Mouse (Mus musculus): Measurements from ENCODE around the gene Lef1.
A peak's percentile ranks its signal among the peaks of the same experiment; 100 is the strongest.

Gene Lef1

GRCm38 (mm10) chr3:131254991-131255390, 144.7 kb downstream of the Lef1 start:
- no peak for DNase-seq

GRCm38 (mm10) chr3:131255399-131255981, 145.2 kb downstream of the Lef1 start:
- DNase-seq: no peak

GRCm38 (mm10) chr3:131258921-131259320, 148.7 kb downstream of the Lef1 start:
- DNase-seq: no peak

DNA sequence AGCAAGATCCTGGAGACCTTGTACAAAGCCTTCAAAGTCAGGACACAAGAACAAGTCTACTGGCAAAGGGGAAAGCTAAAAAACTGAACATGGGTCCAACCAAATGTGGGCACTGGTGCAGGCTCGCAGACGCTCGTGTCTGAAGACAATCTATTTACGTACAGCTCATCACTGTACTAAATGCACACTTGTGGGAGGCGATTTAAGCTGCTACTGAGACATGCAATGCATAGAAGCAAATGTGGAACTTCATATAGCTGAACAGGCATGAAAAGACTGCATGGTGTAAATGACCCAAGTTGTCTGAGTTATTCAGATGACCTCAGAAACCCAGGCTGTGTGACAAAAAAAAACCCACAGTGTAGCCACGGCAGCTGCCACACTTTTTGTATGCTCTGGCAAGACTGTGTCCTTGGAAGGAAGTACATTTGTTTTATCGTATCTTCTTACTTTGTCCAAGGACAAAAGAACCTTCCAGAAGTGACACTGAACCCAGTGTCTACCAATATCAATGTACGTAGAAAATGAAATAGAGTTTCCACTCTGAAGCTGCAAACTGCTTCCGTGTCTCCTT, 149.2 kb downstream of the Lef1 start:
- DNase-seq: no peak

DNA sequence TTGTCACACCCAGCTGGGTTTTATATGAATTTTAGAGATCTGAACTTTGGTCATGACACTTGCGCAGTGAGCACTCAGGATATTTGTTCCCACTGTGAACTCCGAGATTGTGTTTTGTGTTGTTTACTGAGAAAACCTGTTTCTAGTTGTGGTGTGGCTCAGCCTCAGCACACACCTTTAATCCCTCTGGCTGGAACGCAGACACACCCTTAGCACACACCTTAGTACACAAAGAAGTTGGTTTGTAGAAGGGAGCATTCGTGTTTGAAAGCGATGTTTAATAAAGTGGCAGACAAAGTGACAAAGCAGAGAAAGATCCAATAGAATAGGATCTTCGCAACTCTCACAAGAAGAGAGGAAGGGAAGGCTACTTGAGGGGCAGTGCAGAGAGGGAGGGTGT, 150.1 kb downstream of the Lef1 start:
- no peak for DNase-seq

- DNase-seq: no peak
Observed at GRCm38 (mm10) chr3:131263766-131264486, 153.7 kb downstream of the Lef1 start.

DNA sequence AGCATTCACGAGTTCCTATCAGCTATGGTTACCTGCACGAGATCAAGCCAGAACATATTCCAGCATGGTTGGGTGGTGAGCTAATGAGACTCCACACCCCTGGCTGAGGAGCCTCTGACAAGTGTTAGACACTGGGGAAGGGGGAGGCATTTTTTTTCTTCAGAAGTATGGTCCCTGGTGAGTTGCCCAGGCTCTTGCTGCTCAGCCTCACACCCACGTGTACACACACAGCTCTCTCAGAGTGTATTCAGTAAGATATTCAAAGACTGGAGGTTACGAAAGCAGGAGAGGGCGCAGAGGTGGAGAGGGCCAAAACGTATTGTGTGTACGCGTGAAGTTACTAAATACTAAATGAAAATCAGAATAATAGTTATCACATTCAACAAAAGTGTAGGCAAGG, 155.2 kb downstream of the Lef1 start:
- DNase-seq: no peak

DNA sequence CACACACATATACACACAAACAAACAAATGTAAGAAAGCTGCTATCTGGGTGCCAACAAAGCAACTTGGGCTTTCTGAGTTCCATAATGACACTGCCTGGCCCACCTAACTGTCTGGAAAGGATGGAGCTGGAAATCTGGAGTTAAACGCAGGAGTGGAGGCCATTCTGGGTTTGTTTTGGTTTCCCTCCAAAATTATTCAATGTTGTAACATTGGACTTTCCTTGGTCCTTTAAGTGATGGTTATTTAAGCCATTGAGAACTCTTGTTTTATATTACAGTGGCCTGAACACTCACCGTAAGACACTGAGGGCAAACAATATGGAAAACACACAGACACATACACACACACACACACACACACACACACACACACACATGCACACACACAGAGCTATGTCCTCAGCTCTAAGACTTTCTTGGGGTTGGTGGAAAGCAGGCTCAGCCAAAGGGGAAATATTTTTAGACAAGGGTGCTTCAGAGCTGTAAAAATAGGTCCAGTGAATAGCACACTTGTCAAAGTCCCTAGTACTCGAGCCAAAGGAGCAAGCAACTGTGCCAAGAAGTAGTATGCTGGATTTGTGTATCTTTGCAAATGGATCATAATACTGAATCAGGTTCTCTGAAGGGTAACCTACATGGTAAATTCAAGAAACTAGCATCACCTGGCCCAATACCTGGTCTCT, 156.2 kb downstream of the Lef1 start:
- DNase-seq: no peak

DNA sequence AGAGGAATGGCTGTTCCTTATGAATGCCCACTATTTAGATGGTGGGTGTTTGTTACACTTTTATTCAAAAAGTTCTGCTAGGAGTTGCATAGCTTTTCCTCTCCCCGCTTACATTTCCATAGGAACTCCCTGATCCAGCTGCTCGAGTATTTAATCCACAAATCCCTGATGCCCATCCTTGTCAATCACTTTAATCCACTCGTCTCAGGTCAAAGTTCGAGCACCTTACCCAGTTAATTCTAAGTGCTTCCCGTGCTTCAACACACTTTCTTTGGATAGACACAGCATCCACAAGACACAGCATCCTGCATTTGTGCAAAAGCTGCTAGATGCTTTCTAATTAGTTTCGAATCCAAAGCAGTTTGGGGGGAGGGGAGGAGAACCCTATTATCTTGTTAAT, 160.1 kb downstream of the Lef1 start:
- no peak for DNase-seq

DNA sequence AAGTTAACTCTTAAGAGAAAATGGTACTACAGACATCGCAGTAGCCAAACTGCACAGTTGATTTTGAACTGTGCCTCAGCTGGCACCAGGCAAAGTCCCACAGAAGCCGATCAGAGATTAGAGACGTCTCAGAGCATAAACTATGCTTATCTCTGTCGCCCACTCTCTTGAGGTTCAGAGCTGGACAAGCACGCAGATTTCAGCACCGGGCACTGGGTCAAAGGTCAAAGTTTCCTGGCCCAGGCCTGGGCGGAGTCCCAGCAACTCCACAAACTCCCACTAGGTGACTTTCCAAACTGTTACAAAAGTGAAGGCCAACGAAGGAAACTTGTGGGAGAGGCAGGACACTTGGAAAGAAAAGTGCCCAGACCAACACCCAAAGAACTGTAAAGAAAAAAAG, 160.9 kb downstream of the Lef1 start:
- DNase-seq: no peak

DNA sequence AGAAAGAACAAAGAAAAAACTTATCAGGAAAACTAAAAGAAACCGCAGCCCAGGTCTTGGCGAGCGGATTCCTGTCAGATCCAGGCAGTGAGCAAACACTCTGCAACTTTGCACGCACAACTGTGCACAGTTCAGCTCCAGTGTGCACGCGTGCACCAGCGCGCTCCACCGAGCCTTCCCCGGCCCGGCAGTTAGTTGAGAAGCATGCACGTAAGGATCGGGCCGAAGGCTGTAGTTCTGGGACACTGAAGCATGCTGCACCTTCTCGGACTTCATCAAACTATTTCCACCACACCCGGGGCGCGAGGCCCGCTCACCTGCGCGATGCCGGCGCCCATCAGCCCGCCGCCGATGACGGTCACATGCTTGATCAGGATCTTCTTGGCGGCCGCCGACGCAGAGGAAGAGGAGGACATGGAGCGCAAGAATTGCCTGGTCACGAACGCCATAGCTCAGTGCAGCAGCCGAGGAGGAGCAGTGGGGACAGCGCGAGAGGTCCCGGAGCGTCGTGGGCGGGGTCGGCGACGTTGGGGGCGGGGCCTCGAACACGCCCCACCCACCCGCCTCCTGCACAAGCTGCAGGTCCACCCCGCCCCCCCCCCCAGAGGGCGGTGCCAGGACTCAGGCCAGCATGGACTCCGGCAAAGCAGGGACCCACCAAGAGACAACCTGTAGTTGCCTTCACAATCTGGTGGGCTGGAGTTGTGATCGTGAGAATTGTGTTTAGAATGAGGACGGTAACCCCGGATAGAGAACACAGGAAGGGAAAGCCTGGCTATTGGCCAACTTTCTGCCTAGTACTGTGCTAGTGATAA, 161.5 kb downstream of the Lef1 start, which contains the start of gene Hadh:
Gene Hadh (minus strand): TSS at position 543 of the 815 bp plus-strand sequence.
- DNase-seq: peak; percentile 70

- no peak for DNase-seq
Observed at GRCm38 (mm10) chr3:131272374-131273100, 162.3 kb downstream of the Lef1 start.

All from cerebellum, adult 11 months (tissue).